Mouse (Mus musculus): ENCODE measurements at regions not wholly inside any gene's neighbourhood (a gene's known extent, or its start where the extent isn't known, plus 50 kb on each side); places are given as distances from the start of the nearest gene placed in this dataset.

DNA sequence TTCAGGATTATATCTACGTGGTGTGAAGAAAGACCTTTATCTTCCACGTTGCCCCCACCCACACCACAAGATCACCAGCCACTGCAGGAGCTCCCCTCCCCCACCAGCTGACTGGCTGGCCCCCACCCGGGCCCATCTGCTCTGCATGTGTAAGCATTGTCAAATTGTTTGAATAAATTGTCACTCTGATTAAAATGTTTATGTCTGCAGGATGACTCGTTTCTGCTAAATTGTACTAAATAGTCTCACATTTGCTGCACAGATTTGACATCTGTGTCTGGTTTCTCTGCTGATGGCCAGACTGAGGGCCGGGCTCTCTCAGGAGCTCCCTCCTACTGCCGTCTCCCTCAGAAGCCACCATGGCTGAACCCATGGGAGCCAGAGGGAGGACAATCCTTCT lies 119.2 kb upstream of the Pmepa1 start:
- no peak overlapping the region for H3K9ac ChIP-seq (ENCODE audit: low read depth, low read length)
- WGBS (ENCODE audit: insufficient replicate concordance): 40% methylated on average over 6 of the region's 6 CpGs
- H3K27ac ChIP-seq (ENCODE audit: low read depth, low read length): no peak overlapping the region
- H3K9me3 ChIP-seq (replicated peaks; ENCODE audit: control insufficient read depth, low read length): peaks cover 3% of the 10 kb centered on the region
- H3K4me1 ChIP-seq (ENCODE audit: control insufficient read depth, insufficient read depth, low read length): no peaks in the 10 kb centered on the region
- no peak overlapping the region for H3K4me3 ChIP-seq (ENCODE audit: low read depth, low read length)
- ATAC-seq (replicated peaks; ENCODE audit: insufficient number of reproducible peaks, low FRiP score, low TSS enrichment): no peak
- H3K36me3 ChIP-seq (ENCODE audit: control insufficient read depth, insufficient read depth, low read length): no peaks in the 10 kb centered on the region
- H3K4me2 ChIP-seq: no peak overlapping the region
- no peaks in the 10 kb centered on the region for H3K27me3 ChIP-seq (ENCODE audit: control insufficient read depth, insufficient read depth, low read length)

GRCm38 (mm10) chr2:173397846-173398331 lies 121.6 kb upstream of the Pmepa1 start:
- Histone ChIP-seq H3K9ac (ENCODE audit: low read depth, low read length) (no peak overlapping the region), H3K9me3 (replicated peaks; ENCODE audit: control insufficient read depth, low read length) (no peaks in the 10 kb centered on the region), H3K27me3 (ENCODE audit: control insufficient read depth, insufficient read depth, low read length) (no peaks in the 10 kb centered on the region), H3K36me3 (ENCODE audit: control insufficient read depth, insufficient read depth, low read length) (no peaks in the 10 kb centered on the region), H3K4me2 (no peak overlapping the region), H3K4me3 (ENCODE audit: low read depth, low read length) (no peak overlapping the region), H3K27ac (ENCODE audit: low read depth, low read length) (no peak overlapping the region), H3K4me1 (ENCODE audit: control insufficient read depth, insufficient read depth, low read length) (no peaks in the 10 kb centered on the region)
- ATAC-seq (replicated peaks; ENCODE audit: insufficient number of reproducible peaks, low FRiP score, low TSS enrichment): no peak
- 87% methylated on average over 2 of the region's 2 CpGs for WGBS (ENCODE audit: insufficient replicate concordance)

- no peak for ATAC-seq (replicated peaks; ENCODE audit: insufficient number of reproducible peaks, low FRiP score, low TSS enrichment)
- Histone ChIP-seq H3K27me3 (ENCODE audit: control insufficient read depth, insufficient read depth, low read length) (peaks cover 7% of the 10 kb centered on the region), H3K9ac (ENCODE audit: low read depth, low read length) (no peak overlapping the region), H3K4me3 (ENCODE audit: low read depth, low read length) (no peak overlapping the region), H3K27ac (ENCODE audit: low read depth, low read length) (no peak overlapping the region), H3K36me3 (ENCODE audit: control insufficient read depth, insufficient read depth, low read length) (no peaks in the 10 kb centered on the region), H3K4me2 (no peak overlapping the region), H3K9me3 (replicated peaks; ENCODE audit: control insufficient read depth, low read length) (no peaks in the 10 kb centered on the region), H3K4me1 (ENCODE audit: control insufficient read depth, insufficient read depth, low read length) (no peaks in the 10 kb centered on the region)
- 78% methylated on average over 12 of the region's 12 CpGs for WGBS (ENCODE audit: insufficient replicate concordance)
These were observed 116.8 kb upstream of the 1700021F07Rik start for GRCm38 (mm10) chr2:173405629-173406028.

GRCm38 (mm10) chr2:173406344-173407094 lies 115.9 kb upstream of the 1700021F07Rik start:
- 70% methylated on average over 13 of the region's 13 CpGs for WGBS (ENCODE audit: insufficient replicate concordance)
- Histone ChIP-seq H3K27ac (ENCODE audit: low read depth, low read length) (no peak overlapping the region), H3K27me3 (ENCODE audit: control insufficient read depth, insufficient read depth, low read length) (peaks cover 7% of the 10 kb centered on the region), H3K36me3 (ENCODE audit: control insufficient read depth, insufficient read depth, low read length) (no peaks in the 10 kb centered on the region), H3K4me2 (no peak overlapping the region), H3K4me1 (ENCODE audit: control insufficient read depth, insufficient read depth, low read length) (no peaks in the 10 kb centered on the region), H3K9me3 (replicated peaks; ENCODE audit: control insufficient read depth, low read length) (no peaks in the 10 kb centered on the region), H3K4me3 (ENCODE audit: low read depth, low read length) (no peak overlapping the region), H3K9ac (ENCODE audit: low read depth, low read length) (no peak overlapping the region)
- no peak for ATAC-seq (replicated peaks; ENCODE audit: insufficient number of reproducible peaks, low FRiP score, low TSS enrichment)

DNA sequence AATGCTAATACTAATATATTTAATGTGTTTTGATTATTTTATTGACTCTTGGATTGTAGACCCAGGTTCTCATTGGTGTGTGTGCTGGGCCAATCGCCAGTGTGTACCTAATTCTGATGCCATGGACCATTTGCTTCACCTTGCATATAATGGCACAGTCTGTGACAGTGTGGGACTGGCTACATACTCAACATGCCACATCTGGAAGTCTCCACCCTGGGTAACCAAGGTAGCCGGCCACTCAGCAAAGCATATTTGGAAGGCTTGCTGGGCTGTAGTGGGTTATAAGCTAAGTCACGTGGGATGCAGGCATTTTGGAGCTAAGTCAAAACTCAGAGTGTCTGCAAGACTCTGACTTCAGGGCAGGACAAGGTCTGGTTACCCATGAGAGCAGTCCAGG lies 115.3 kb upstream of the 1700021F07Rik start:
- H3K36me3 ChIP-seq (ENCODE audit: control insufficient read depth, insufficient read depth, low read length): no peaks in the 10 kb centered on the region
- H3K27ac ChIP-seq (ENCODE audit: low read depth, low read length): no peak overlapping the region
- no peak for ATAC-seq (replicated peaks; ENCODE audit: insufficient number of reproducible peaks, low FRiP score, low TSS enrichment)
- WGBS (ENCODE audit: insufficient replicate concordance): 72% methylated on average over 3 of the region's 3 CpGs
- H3K4me1 ChIP-seq (ENCODE audit: control insufficient read depth, insufficient read depth, low read length): no peaks in the 10 kb centered on the region
- H3K27me3 ChIP-seq (ENCODE audit: control insufficient read depth, insufficient read depth, low read length): peaks cover 7% of the 10 kb centered on the region
- no peak overlapping the region for H3K9ac ChIP-seq (ENCODE audit: low read depth, low read length)
- no peak overlapping the region for H3K4me2 ChIP-seq
- no peaks in the 10 kb centered on the region for H3K9me3 ChIP-seq (replicated peaks; ENCODE audit: control insufficient read depth, low read length)
- no peak overlapping the region for H3K4me3 ChIP-seq (ENCODE audit: low read depth, low read length)

DNA sequence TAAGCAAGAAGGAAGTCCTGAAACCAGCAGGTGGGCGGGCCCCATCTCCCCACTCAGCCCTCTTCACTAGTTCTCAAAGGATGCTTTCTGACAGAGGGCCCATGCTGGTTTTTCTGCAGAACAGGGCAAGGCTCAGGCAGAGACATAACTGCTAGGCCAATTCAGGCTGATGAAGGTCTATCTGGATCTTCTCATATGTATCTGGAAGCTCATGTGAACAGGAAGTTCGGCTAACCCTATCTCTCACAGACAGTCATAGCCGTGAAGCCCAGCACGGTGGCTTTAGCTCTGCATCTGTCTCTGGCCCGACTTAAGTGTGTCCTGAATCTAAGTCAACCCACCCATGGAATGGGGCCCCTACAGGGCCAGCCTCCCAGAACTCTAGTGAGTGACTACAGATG lies 113.7 kb upstream of the 1700021F07Rik start:
- Histone ChIP-seq H3K9me3 (replicated peaks; ENCODE audit: control insufficient read depth, low read length) (no peaks in the 10 kb centered on the region), H3K4me3 (ENCODE audit: low read depth, low read length) (no peak overlapping the region), H3K4me1 (ENCODE audit: control insufficient read depth, insufficient read depth, low read length) (no peaks in the 10 kb centered on the region), H3K9ac (ENCODE audit: low read depth, low read length) (no peak overlapping the region), H3K27me3 (ENCODE audit: control insufficient read depth, insufficient read depth, low read length) (peaks cover 7% of the 10 kb centered on the region), H3K36me3 (ENCODE audit: control insufficient read depth, insufficient read depth, low read length) (no peaks in the 10 kb centered on the region), H3K27ac (ENCODE audit: low read depth, low read length) (no peak overlapping the region), H3K4me2 (no peak overlapping the region)
- 70% methylated on average over 5 of the region's 5 CpGs for WGBS (ENCODE audit: insufficient replicate concordance)
- ATAC-seq (replicated peaks; ENCODE audit: insufficient number of reproducible peaks, low FRiP score, low TSS enrichment): no peak

DNA sequence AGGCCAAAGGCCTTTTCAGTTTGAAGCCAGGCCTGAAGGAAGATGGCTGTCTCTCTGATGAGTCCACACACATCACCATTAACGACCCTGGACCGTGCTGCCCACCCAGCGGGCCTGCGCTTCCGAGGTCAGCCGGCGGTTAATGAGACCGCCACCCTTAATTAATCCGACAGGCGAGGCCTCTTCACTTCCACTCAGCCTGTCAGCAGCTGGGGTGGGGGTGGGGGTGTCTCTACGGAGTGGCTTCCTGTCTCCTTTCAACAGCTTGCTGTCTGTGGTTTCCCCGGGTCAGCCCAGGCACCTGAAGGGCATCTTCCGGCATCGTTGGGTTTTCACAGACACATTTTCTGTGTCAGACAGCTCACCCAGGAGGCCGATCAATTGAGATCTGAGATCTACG lies 113.0 kb upstream of the 1700021F07Rik start:
- no peak for ATAC-seq (replicated peaks; ENCODE audit: insufficient number of reproducible peaks, low FRiP score, low TSS enrichment)
- H3K27ac ChIP-seq (ENCODE audit: low read depth, low read length): no peak overlapping the region

GRCm38 (mm10) chr2:173413906-173414656 lies 108.3 kb upstream of the 1700021F07Rik start:
- Histone ChIP-seq H3K27me3 (ENCODE audit: control insufficient read depth, insufficient read depth, low read length) (peaks cover 4% of the 10 kb centered on the region), H3K36me3 (ENCODE audit: control insufficient read depth, insufficient read depth, low read length) (no peaks in the 10 kb centered on the region), H3K4me1 (ENCODE audit: control insufficient read depth, insufficient read depth, low read length) (no peaks in the 10 kb centered on the region), H3K27ac (ENCODE audit: low read depth, low read length) (no peak overlapping the region), H3K4me3 (ENCODE audit: low read depth, low read length) (no peak overlapping the region), H3K9ac (ENCODE audit: low read depth, low read length) (no peak overlapping the region), H3K4me2 (no peak overlapping the region), H3K9me3 (replicated peaks; ENCODE audit: control insufficient read depth, low read length) (no peaks in the 10 kb centered on the region)
- no peak for ATAC-seq (replicated peaks; ENCODE audit: insufficient number of reproducible peaks, low FRiP score, low TSS enrichment)
- 83% methylated on average over 18 of the region's 18 CpGs for WGBS (ENCODE audit: insufficient replicate concordance)

More for the DNA sequence above, 113.0 kb upstream of the 1700021F07Rik start:
- no peak overlapping the region for H3K4me2 ChIP-seq
- no peaks in the 10 kb centered on the region for H3K36me3 ChIP-seq (ENCODE audit: control insufficient read depth, insufficient read depth, low read length)
- no peaks in the 10 kb centered on the region for H3K4me1 ChIP-seq (ENCODE audit: control insufficient read depth, insufficient read depth, low read length)
- no peaks in the 10 kb centered on the region for H3K9me3 ChIP-seq (replicated peaks; ENCODE audit: control insufficient read depth, low read length)
- H3K4me3 ChIP-seq (ENCODE audit: low read depth, low read length): no peak overlapping the region
- 25% methylated on average over 16 of the region's 16 CpGs for WGBS (ENCODE audit: insufficient replicate concordance)
- no peak overlapping the region; the same call in 1 of the 2 replicates for H3K9ac ChIP-seq (ENCODE audit: low read depth, low read length)
- peaks cover 7% of the 10 kb centered on the region for H3K27me3 ChIP-seq (ENCODE audit: control insufficient read depth, insufficient read depth, low read length)
